Mouse (Mus musculus) spleen, postnatal 14 days (tissue): ENCODE results near the gene Trib2.

ENCODE experiments used
- DNase-seq, 2 experiments: peaks; one replicate each; pipeline ENCODE4 v3.0.0; 2021 to 2022; ENCODE audit warnings: low spot score in 2 of 2

The Trib2 gene

GRCm38 (mm10) chr12:15765996-15766395 lies 50.7 kb downstream of the Trib2 start:
- no peak for DNase-seq

- DNase-seq, result no peak
Measured at GRCm38 (mm10) chr12:15765238-15765637, 51.5 kb downstream of the Trib2 start.

- no peak for DNase-seq
Measured at GRCm38 (mm10) chr12:15761453-15762116, 55.1 kb downstream of the Trib2 start.

- DNase-seq, result no peak
Measured at GRCm38 (mm10) chr12:15760684-15761083, 56.0 kb downstream of the Trib2 start.

- DNase-seq, result no peak
Measured at GRCm38 (mm10) chr12:15758866-15759265, 57.9 kb downstream of the Trib2 start.

- DNase-seq, result no peak
Measured at GRCm38 (mm10) chr12:15757351-15757750, 59.4 kb downstream of the Trib2 start.

GRCm38 (mm10) chr12:15755030-15755690 lies 61.6 kb downstream of the Trib2 start:
- DNase-seq, result no peak

GRCm38 (mm10) chr12:15754602-15755001 lies 62.1 kb downstream of the Trib2 start:
- no peak for DNase-seq

- DNase-seq, result no peak
Measured at GRCm38 (mm10) chr12:15749646-15750195, 67.0 kb downstream of the Trib2 start.

- DNase-seq, result no peak
Measured at GRCm38 (mm10) chr12:15745752-15746151, 71.0 kb downstream of the Trib2 start.
